Mouse (Mus musculus): ENCODE results near the gene Ppp1r10. TPM values are rescaled to one million over a fixed set of nuclear protein-coding genes. Genes with fewer than 3 reads are reported as not detected.
"Not testable (repeated sequence)": the region's sequence is repeated elsewhere in the genome, so short reads cannot be mapped to it uniquely, and the experiment has no call there.

The Ppp1r10 gene
- total RNA-seq, 2 experiments from 2014 or later: 26.0 to 28.3 TPM

GRCm38 (mm10) chr17:35921710-35922109 is 5.5 kb downstream of the Ppp1r10 start:
- intact Hi-C loops (cut with DNase I; ENCODE audit: low total_unique reads): no loop called here

GRCm38 (mm10) chr17:35922566-35922965 is 6.3 kb downstream of the Ppp1r10 start:
- intact Hi-C loops (cut with DNase I; ENCODE audit: low total_unique reads): no loop called here
- DNase-seq: no peak

More at GRCm38 (mm10) chr17:35921710-35922109, 5.5 kb downstream of the Ppp1r10 start:
- no peak for DNase-seq

DNA sequence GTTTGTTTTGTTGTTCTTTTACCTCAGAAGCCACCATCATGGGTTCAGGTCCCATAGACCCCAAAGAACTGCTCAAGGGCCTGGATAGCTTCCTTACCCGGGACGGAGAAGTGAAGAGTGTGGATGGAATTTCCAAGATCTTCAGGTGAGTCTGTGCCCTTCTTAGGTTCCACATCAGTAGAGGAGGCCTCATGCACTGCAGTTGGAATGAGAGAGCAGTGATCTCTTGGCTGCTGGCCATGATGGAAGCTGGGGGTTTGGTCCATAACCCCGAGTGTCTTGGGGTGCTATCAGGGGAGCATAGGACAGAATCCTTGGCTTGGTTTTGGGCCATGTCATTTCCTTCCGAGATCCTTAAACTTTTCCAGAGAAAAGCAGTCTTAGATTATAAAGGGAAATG is 7.0 kb downstream of the Ppp1r10 start:
- intact Hi-C loops (cut with DNase I; ENCODE audit: low total_unique reads): no loop called here
- DNase-seq: no peak

GRCm38 (mm10) chr17:35927471-35927870 is 11.2 kb downstream of the Ppp1r10 start:
- DNase-seq: no peak
- intact Hi-C loops (cut with DNase I; ENCODE audit: low total_unique reads): no loop called here

DNA sequence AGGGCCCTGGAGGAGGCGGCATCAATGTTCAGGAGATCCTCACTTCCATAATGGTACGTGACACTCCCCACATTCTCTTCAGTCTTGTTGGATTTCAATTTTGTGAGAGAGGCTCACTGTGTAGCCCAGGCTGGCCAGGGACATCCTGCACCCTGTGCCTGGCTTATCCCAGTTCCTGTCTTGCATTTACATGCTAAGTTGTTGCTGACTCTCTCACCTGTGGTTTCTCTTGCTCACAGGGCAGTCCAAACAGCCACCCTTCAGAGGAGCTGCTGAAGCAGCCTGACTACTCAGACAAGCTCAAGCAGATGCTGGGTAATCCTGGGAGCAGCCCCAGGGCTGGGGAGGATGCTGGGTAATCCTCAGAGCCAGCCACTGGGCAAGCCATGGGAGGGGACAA is 13.3 kb downstream of the Ppp1r10 start:
- intact Hi-C loops (cut with DNase I; ENCODE audit: low total_unique reads): no loop called here
- no peak for DNase-seq

- DNase-seq: no peak
- intact Hi-C loops (cut with DNase I; ENCODE audit: low total_unique reads): no loop called here
These were observed 14.4 kb downstream of the Ppp1r10 start for GRCm38 (mm10) chr17:35930627-35931026.

DNA sequence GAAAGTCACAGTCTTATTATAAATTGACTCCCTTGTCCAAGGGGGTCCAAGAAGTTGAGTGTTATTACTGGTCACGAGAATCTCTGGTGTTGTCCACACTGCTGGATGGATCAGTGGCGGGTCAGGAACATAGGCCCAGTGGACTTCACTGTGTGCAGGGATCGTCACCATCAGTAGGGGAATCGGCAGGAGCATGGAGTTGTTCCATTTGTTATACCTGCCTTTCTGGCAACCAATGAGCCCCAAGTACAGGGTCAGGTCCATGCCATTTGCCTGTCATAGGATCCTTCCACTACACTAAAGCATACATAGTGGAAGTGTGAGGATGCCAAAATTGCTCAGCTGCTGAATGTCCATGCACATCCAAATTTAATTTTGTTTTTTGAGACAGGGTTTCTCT is 16.4 kb downstream of the Ppp1r10 start:
- DNase-seq: no peak
- intact Hi-C loops (cut with DNase I; ENCODE audit: low total_unique reads): no loop called here

GRCm38 (mm10) chr17:35935763-35936162 is 19.5 kb downstream of the Ppp1r10 start:
- DNase-seq; intact Hi-C loops (cut with DNase I; ENCODE audit: low total_unique reads): not testable (repeated sequence)

DNA sequence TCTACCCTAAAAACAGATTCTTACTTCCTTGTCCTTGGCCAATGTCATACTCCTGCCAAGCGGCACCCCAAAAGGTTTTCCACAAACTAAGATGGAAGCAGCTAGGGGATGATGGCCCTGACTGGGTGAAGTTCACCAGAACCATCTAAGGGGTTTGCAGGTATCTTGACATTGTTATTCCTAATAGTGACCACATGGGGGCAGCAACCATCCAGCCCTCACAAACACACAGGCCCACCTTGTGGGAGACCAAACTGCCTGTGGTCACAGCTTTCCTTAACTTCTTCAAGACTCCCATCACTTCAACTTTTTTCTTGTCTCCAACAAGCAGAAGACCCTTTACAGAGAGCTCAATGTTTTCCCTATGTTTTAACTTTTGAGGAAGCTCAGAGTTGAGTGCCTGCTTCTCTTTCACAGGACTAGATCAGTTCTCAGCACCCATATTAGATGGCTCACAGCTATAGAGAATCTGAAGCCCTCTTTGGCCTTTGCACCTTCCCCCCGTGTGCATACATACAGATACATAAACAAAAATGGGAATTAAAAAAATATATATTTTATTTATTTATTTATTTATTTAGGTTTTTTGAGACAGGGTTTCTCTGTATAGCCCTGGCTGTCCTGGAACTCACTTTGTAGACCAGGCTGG is 21.6 kb downstream of the Ppp1r10 start:
- intact Hi-C loops (cut with DNase I; ENCODE audit: low total_unique reads): loop anchor here (2.0 kb wide), 1 partner anchor 55 kb away; no protein-coding TSS in a partner anchor
- no peak for DNase-seq

GRCm38 (mm10) chr17:35939108-35939507 is 22.9 kb downstream of the Ppp1r10 start:
- intact Hi-C loops (cut with DNase I; ENCODE audit: low total_unique reads): loop anchor here (2.0 kb wide), 1 partner anchor 54 kb away; no protein-coding TSS in a partner anchor

DNA sequence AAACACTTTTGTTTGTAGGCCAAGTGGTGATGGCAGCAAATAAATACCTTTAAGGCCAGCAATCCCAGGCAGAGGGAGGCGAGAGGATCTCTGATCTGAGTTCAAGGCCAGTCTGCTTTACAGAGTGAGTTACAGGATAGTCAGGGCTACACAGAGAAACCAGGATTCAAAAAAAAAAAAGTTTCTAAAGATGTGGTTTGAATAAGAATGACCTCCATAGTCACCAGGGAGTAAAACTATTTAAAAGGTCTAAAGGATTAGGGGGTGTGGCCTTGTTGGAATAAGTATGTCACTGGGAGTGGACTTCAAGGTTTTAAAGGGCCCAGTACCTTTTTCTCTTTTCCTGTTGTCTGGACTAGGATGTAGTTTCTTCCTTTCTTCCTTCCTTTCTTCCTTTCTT is 23.7 kb downstream of the Ppp1r10 start:
- intact Hi-C loops (cut with DNase I; ENCODE audit: low total_unique reads): loop anchor here (2.0 kb wide), 1 partner anchor 53 kb away; no protein-coding TSS in a partner anchor
- no peak for DNase-seq

More at GRCm38 (mm10) chr17:35939108-35939507, 22.9 kb downstream of the Ppp1r10 start:
- no peak for DNase-seq

- intact Hi-C loops (cut with DNase I; ENCODE audit: low total_unique reads); DNase-seq: not testable (repeated sequence)
These were observed 34.7 kb downstream of the Ppp1r10 start for GRCm38 (mm10) chr17:35950946-35951345.

GRCm38 (mm10) chr17:35952559-35952958 is 36.3 kb downstream of the Ppp1r10 start:
- DNase-seq; intact Hi-C loops (cut with DNase I; ENCODE audit: low total_unique reads): not testable (repeated sequence)

DNA sequence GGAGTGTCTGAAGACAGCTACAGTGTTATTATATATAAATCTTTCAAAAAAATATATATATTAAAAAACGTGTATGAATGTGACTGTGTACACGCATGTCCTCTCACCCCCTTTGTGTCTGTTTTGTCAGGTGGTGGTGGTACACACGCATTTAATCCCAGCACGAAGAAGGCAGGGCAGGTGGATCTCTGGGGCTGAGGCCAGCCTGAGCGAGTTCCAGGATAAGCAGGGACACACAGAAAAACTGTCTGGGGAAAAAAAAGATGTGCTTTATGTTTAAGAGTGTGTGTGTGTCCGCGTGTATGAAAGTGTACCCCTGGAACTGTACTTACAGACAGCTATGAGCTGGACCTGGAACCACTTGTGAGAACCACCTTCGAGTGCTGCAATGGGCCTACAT is 38.4 kb downstream of the Ppp1r10 start:
- intact Hi-C loops (cut with DNase I; ENCODE audit: low total_unique reads): no loop called here
- no peak for DNase-seq

GRCm38 (mm10) chr17:35958533-35959223 is 42.4 kb downstream of the Ppp1r10 start:
- intact Hi-C loops (cut with DNase I; ENCODE audit: low total_unique reads): no loop called here

DNA sequence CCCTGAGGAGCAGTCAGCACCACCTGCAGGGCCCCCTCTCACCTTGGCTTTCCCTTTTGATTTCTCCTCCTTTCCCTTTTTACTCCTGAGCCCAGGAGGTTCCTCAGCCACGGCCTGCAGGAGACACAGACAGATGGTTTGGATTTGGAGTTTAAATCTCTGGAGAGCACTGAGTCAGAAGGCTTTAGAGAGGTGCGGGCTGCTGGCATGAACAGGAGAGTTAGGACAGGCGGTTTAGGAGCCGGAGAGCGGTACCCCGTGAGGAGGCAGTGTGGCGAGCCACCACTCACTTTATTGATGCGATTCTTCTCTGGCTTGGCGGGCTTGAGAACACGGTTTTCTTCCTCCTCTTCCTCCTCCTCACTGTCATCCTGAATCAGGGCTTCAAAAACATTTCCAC is 47.0 kb downstream of the Ppp1r10 start:
- DNase-seq: no peak
- intact Hi-C loops (cut with DNase I; ENCODE audit: low total_unique reads): no loop called here

More at GRCm38 (mm10) chr17:35958533-35959223, 42.4 kb downstream of the Ppp1r10 start:
- DNase-seq: no peak

DNA sequence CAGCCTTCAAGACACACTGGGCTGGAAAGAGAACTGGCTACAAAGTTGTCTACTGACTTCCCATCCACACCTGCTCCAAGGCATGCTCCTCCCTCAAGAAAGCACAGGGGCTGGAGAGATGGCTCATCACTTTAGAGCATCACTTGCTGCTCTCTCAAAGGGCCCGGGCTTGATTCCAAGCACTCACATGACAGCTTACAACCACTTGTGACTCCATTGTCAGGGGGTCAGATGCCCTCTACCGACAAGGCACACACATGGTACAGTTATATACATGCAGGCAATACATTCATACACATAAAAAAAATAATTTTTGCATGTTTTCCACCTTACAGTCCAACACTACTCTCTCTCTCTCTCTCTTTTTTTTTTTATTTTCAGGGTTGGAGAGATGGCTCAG is 51.4 kb downstream of the Ppp1r10 start:
- intact Hi-C loops (cut with DNase I; ENCODE audit: low total_unique reads): no loop called here
- DNase-seq: no peak

- peak; percentile 99 for DNase-seq
- intact Hi-C loops (cut with DNase I; ENCODE audit: low total_unique reads): no loop called here
These were observed 53.5 kb downstream of the Ppp1r10 start, which contains the start of gene Abcf1 for GRCm38 (mm10) chr17:35969418-35970389. Gene Abcf1, minus strand, starts transcription at chr17:35969761.

DNA sequence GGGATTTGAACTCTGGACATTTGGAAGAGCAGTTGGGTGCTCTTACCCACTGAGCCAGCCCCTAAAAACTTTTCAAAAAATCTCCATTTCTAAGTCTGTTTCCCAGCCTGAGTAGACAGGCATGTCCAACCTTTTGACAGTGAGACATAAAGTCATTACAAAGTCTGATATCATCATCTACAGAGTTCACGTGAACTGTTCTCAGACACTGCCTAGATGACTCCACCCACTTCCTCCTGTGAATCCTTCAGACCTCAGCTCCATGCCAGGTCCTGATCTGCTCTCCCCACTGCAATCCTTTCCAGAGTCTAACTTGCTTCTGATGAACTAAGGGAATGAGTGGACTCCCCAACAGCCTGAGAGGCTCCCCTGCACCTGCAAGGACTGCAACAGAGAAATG is 55.9 kb downstream of the Ppp1r10 start:
- intact Hi-C loops (cut with DNase I; ENCODE audit: low total_unique reads): no loop called here
- no peak for DNase-seq

Measured in gastrocnemius, postnatal 14 days (tissue).